Mouse (Mus musculus): Measurements from ENCODE around the gene Nfyc.
A peak's percentile ranks its signal among the peaks of the same experiment; 100 is the strongest.

The Nfyc gene

GRCm38 (mm10) chr4:120747941-120748866 lies 83.2 kb downstream of the Nfyc start, which contains the start of gene Kcnq4:
Kcnq4 (minus strand) TSS chr4:120748612.
- no peak for DNase-seq (ENCODE audit: low spot score)

GRCm38 (mm10) chr4:120747243-120747792 lies 84.1 kb downstream of the Nfyc start:
- DNase-seq (ENCODE audit: low spot score) = no peak

GRCm38 (mm10) chr4:120746552-120747150 lies 84.7 kb downstream of the Nfyc start:
- DNase-seq (ENCODE audit: low spot score) = no peak

- DNase-seq (ENCODE audit: low spot score) = no peak
Observed at GRCm38 (mm10) chr4:120745731-120746551, 85.4 kb downstream of the Nfyc start.

DNA sequence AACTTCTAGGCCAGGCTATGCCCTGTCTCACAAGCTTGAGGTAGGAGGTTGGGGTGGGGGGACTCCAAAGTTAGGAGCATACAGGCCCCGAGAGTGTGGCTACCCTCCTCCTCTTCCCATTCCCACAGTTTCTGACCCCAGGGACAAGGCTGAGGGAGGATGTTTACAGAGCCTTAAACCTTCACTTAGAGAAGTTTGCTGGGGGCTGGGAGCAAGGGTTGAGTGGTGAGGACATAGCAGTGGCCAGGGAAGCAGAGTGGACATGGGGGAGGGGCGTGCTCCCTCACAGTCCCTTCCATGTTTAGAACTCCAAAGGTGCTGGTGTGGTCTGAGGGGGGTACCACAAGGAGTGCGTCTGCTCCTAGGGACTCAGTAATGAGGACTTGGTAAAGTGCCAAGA lies 87.7 kb downstream of the Nfyc start:
- no peak for DNase-seq (ENCODE audit: low spot score)

DNA sequence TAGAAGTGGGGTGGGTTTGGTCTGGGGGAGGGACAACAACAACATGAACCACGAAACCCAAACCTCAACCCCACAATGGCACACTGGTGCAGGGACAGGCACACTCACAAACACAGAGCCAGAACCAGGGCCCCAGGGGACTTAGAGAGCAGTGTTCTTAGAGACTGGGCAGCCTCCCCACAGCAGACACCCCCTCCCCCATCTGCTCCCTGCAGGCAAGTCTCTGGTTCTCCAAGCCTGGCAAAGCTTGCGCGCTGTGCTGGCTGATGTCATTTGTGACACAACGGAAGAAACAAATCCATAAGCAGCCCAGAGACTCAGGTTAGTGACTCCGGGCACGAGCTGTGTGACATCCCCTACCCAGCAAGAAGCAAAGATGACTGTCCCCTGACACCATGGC lies 90.1 kb downstream of the Nfyc start:
- DNase-seq (ENCODE audit: low spot score) = no peak

DNA sequence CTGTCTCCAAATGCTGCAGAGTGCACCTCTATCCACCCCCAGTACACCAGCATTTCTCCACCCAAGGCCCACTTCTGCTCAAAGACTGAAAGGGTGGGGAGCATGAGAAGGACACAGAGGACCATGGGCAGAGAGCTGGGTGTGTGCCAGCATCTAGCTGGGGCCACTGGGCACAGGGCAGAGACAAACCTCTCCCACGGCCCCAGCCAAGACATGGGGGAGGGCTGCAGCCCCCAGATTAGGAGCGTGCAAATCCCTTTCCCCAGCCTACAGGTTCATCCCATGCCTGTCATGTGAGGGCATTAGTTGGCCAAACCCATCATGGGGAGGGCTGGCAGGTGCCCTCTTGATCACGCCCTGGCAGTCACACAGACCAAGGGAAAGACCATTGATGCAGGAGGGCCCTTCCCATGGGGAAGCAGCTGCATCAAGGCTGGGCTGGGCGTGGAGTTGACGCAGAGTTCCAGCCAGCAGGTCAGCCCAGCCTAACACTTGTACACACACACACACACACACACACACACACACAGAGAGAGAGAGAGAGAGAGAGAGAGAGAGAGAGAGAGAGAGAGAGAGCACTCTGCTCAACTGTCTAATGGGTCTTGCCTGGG lies 97.3 kb downstream of the Nfyc start:
- DNase-seq (ENCODE audit: low spot score) = no peak

DNA sequence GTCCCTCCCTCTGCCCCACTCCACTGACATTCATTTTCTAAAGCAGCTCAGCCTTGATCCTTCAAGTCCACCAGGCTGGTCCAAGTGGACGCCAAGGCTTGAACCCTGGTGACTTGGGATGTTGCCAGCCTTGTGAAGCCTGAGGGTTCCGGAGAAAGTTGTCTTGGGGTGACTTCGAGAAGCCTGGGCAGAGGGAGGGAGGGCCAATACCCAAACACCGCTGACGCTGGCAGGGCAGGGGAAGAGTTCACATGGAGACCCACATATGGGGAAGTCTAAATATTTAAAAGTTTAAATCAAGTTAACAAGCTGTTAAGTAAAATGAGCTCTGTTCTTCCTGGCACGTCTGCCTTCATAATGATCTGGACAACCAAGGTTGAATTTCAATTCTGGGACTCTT lies 98.6 kb downstream of the Nfyc start:
- DNase-seq (ENCODE audit: low spot score) = no peak

GRCm38 (mm10) chr4:120731030-120731644 lies 100.2 kb downstream of the Nfyc start:
- peak; percentile 53 for DNase-seq (ENCODE audit: low spot score)

- no peak for DNase-seq (ENCODE audit: low spot score)
Observed at GRCm38 (mm10) chr4:120730574-120730973, 100.8 kb downstream of the Nfyc start.

GRCm38 (mm10) chr4:120730146-120730545 lies 101.2 kb downstream of the Nfyc start:
- no peak for DNase-seq (ENCODE audit: low spot score)

DNA sequence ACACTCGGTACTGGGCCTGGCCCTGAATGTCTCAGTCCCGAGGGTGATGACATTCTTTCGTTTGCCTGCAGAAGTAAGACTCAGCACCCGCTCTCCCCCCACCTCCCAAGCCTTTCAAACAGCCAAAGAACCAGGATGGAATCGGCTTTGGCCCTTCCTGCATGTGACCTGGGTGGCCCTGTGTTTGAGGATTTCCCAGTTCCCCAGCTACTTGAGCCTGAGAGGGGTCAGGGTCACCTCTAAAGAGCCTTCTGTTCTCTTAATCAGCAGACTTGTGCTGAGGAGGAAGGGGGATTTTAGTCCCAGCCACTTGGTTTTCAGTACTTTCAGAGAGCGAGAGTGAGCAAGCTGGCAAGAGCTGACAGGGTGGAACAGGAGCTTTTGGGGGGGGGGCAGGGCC lies 101.9 kb downstream of the Nfyc start:
- DNase-seq (ENCODE audit: low spot score) = no peak

DNA sequence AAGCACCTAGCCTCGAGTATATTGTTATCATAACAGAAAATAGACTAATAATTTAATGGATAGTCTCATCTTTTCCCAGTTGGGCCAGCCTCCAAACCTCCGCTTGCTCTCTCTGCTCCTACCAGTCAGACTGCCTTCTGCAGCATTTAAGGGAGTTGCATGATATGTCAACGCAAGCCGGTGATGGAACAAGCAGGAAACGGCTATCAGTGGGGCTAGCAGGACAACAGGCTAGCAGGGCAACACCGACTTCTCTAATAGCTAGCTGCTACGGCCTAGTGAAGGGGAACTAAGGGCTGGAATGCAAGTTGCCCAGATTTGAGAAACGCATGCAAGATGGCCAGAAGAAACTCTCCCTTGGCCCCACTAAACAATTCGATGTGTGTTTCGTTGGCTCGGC lies 103.5 kb downstream of the Nfyc start:
- DNase-seq (ENCODE audit: low spot score) = no peak

GRCm38 (mm10) chr4:120726174-120726573 lies 105.2 kb downstream of the Nfyc start:
- DNase-seq (ENCODE audit: low spot score) = no peak

DNA sequence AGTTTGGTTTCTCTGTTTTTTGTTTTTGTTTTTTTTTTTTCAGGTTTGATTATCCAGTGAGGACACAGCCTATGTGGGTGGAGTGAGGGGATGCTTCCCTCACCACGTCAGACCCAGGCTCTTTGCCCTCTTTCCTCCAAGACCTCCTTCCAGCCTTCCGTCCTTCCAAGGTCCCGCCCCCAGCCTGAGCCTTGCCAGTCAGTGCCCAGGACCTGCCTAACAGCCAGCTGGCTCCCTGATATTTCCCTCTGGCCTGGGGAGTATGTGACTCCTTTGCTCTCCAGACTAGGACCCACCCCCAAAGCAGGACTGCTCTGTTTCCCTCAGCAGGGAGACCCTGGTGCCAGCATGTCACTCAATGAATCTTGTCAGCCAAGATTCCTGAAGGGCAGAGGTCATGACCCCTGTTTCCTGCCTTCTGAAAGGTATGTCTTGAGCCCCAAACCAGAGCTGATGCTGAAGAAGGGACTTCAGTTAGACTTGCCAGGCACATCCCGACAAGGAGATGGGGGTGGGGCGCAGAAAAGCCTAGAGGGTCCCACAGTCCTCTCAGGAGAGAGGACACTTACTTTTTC lies 105.8 kb downstream of the Nfyc start:
- no peak for DNase-seq (ENCODE audit: low spot score)

DNA sequence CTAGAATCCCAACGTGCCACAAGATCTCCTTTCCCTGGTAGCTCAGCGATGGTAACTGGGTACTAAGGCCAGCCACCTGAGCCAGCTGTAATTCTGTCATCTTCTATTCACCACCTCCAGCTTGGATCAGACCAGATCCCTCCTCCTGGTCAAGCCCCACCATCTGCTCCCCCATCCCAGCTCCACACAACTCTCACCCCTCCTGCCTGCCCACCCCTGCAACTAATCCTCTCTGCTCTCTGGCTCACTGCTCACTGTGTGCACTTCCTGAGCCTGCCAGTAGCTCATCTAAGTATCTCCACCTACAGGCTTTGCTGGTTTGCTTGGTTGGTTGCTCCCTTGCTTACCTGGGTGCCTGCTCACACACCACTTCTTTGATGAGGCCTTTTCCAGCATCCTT lies 109.8 kb downstream of the Nfyc start:
- no peak for DNase-seq (ENCODE audit: low spot score)

- DNase-seq (ENCODE audit: low spot score) = no peak
Observed at GRCm38 (mm10) chr4:120719152-120719551, 112.2 kb downstream of the Nfyc start.

DNA sequence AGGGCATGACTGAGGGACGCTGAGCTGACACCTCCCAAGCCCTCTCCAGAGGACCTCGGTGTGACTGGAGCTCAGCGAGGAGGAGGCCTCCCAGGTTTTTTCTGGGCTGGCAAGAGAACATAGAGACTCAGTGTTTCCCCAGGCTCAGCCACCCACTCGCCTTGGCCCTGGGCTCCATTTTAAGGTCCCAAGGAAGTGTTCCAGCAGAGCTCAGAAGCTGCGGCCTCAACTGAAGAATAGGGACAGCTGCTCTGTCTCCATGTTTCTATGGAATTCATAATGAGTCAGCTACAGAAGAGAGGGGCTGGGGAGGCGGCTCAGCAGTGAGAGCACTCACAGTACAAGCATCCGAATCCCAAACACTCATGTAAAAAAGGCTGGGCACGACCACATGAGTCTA lies 113.8 kb downstream of the Nfyc start:
- no peak for DNase-seq (ENCODE audit: low spot score)

DNA sequence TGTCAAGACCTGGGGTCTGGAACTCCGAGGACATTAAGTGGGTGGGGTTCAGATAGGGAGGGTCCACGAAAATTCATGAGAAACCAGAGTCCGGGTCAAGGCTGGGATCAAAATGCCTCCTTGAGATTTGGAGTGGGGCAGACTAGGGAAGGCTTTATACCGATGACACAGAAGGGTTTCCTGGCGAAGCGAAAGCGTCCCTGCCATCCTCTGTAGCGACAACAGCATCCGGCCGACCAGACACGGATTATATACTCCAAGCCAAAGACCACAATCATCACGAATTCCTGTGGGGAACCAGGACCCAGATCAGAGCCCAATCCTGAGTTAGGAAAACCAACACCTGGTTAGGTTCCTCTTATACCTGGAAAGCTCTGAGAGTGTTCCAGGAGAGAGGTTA lies 114.6 kb downstream of the Nfyc start:
- DNase-seq (ENCODE audit: low spot score) = no peak

DNA sequence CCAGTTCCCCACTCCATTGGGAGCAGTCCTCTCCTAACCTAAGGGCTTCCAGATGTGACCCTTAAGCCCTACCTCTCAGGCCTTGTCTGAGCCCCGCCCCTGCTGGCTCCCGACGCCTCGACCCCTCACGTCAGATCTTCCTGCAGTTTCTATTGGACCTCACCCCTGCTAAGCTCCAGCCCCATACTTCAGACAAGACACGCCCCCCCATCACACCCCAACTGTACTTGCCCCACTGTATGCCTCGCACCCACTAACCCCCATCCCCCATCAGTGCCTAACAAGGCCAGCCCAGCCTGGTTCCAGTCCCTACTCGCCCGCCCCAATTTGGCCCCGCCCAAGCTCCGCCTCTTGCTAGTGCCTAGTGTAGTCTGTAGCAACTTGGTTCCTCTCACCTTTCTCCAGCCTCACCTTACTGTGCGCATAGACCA lies 115.2 kb downstream of the Nfyc start:
- DNase-seq (ENCODE audit: low spot score) = no peak

All from ovary, adult 18-20 months (tissue).